ENCODE assay signal across 39 mouse cellular contexts in genomic region chr15:80620371-80620770, GRCm38 (mm10). TPM values are rescaled to one million over a fixed set of nuclear protein-coding genes. Genes with fewer than 3 reads are reported as not detected.
DNase-seq lines count a peak whose midpoint lies in the region; ATAC-seq and TF ChIP-seq lines count a peak whose summit lies in the region.
"Had no signal": no experiment of that assay in that cellular context is flagged by ENCODE, and none has a peak within 500 bp of the region (broad histone marks: within the 10 kb centered on the region; RNA-seq: fewer than 3 reads in every experiment).

No protein-coding gene starts in this region.

- no peak overlapping the region for H3K4me3 ChIP-seq in heart, embryonic 10.5 days
- H3K4me3 ChIP-seq in heart, adult 2 months = no peak overlapping the region
- H3K4me3 ChIP-seq in midbrain, embryonic 10.5 days = no peak overlapping the region
- no peak overlapping the region for H3K4me3 ChIP-seq in midbrain, embryonic 11.5 days (ENCODE audit: low read depth, low read length)
- H3K4me3 ChIP-seq: embryonic facial prominence, embryonic 12.5 days; forebrain, embryonic 15.5 days; hindbrain, embryonic 10.5 days; hindbrain, embryonic 15.5 days; kidney, embryonic 15.5 days; layer of hippocampus, adult 2 months; left cerebral cortex, adult 2 months; midbrain, embryonic 15.5 days; neural tube, embryonic 15.5 days had no signal

- no peak for TF ChIP-seq POLR2A in heart, adult 2 months (IDR thresholded peaks at IDR 0.05; ENCODE audit: insufficient read depth, low read depth, low read length)

- peak; percentile 19 for DNase-seq in cerebellum, adult 11-12 months
- DNase-seq in heart, embryonic 10.5 days (ENCODE audit: low spot score) = no peak
- no peak for DNase-seq in heart, adult 2 months
- no peak for DNase-seq in midbrain, embryonic 10.5 days (ENCODE audit: low spot score)
- no peak for DNase-seq in midbrain, embryonic 11.5 days (ENCODE audit: low spot score, missing footprints)
- no peak for DNase-seq in frontal cortex, postnatal 14 days (ENCODE audit: low spot score in 2 of 2)
- DNase-seq in frontal cortex, adult 2 months (ENCODE audit: extremely low spot score in 1 of 2, low spot score in 1 of 2) = no peak
- DNase-seq: adrenal gland, adult 8-10 months; embryo, embryonic 11 days; heart, postnatal 14 days; kidney, adult 18-20 months; kidney, postnatal 25 days; retina, postnatal 1 day; right cerebral cortex, postnatal 14 days; thymus, adult 2 months; thymus, postnatal 36 days had no signal

- H3K9me3 ChIP-seq in heart, embryonic 10.5 days = no peaks in the 10 kb centered on the region
- H3K9me3 ChIP-seq in midbrain, embryonic 10.5 days (replicated peaks) = no peaks in the 10 kb centered on the region
- no peaks in the 10 kb centered on the region for H3K9me3 ChIP-seq in midbrain, embryonic 11.5 days (ENCODE audit: control insufficient read depth, low read length)
- H3K9me3 ChIP-seq: embryonic facial prominence, embryonic 12.5 days; forebrain, embryonic 15.5 days; G1E; hindbrain, embryonic 10.5 days; hindbrain, embryonic 15.5 days; kidney, embryonic 15.5 days; midbrain, embryonic 15.5 days; neural tube, embryonic 15.5 days had no signal

- H3K4me1 ChIP-seq in heart, embryonic 10.5 days = peaks cover 46% of the 10 kb centered on the region
- H3K4me1 ChIP-seq in heart, adult 2 months (ENCODE audit: control insufficient read depth, insufficient read depth, low read length) = no peaks in the 10 kb centered on the region
- peaks cover 17% of the 10 kb centered on the region for H3K4me1 ChIP-seq in midbrain, embryonic 10.5 days
- no peaks in the 10 kb centered on the region; the same call in 1 of the 2 replicates for H3K4me1 ChIP-seq in midbrain, embryonic 11.5 days (ENCODE audit: control insufficient read depth, insufficient read depth, low read length)

- H3K36me3 ChIP-seq in heart, embryonic 10.5 days = no peaks in the 10 kb centered on the region
- no peaks in the 10 kb centered on the region for H3K36me3 ChIP-seq in heart, adult 2 months (ENCODE audit: control insufficient read depth, insufficient read depth, low read length)
- no peaks in the 10 kb centered on the region for H3K36me3 ChIP-seq in midbrain, embryonic 10.5 days
- no peaks in the 10 kb centered on the region for H3K36me3 ChIP-seq in midbrain, embryonic 11.5 days (ENCODE audit: control insufficient read depth, insufficient read depth, low read length)
- H3K36me3 ChIP-seq: embryonic facial prominence, embryonic 12.5 days; forebrain, embryonic 15.5 days; G1E; hindbrain, embryonic 10.5 days; hindbrain, embryonic 15.5 days; kidney, embryonic 15.5 days; midbrain, embryonic 15.5 days; neural tube, embryonic 15.5 days had no signal

- H3K4me2 ChIP-seq in midbrain, embryonic 11.5 days = no peak overlapping the region
- H3K4me2 ChIP-seq: embryonic facial prominence, embryonic 12.5 days; forebrain, embryonic 15.5 days; hindbrain, embryonic 15.5 days; kidney, embryonic 15.5 days; midbrain, embryonic 15.5 days; neural tube, embryonic 15.5 days had no signal

- 59% methylated on average over 8 of the region's 8 CpGs for WGBS in heart, embryonic 10.5 days
- 83% methylated on average over 8 of the region's 8 CpGs for WGBS in heart, adult 2 months
- WGBS in midbrain, embryonic 10.5 days = 78% methylated on average over 8 of the region's 8 CpGs
- WGBS in midbrain, embryonic 11.5 days = 83% methylated on average over 8 of the region's 8 CpGs

- intact Hi-C loops in heart, adult 2 months (cut with DNase I) = no loop called here

- no peak for TF ChIP-seq CTCF in heart, adult 2 months (IDR thresholded peaks at IDR 0.05)

- ATAC-seq in cerebellum, adult (ENCODE audit: insufficient number of reproducible peaks, low FRiP score, low TSS enrichment) = no peak
- no peak for ATAC-seq in midbrain, embryonic 11.5 days (ENCODE audit: low FRiP score)
- ATAC-seq: forebrain, embryonic 15.5 days; midbrain, embryonic 15.5 days had no signal

- peaks cover 24% of the 10 kb centered on the region for H3K27me3 ChIP-seq in heart, embryonic 10.5 days (ENCODE audit: insufficient read depth, poor library complexity, severe bottlenecking)
- H3K27me3 ChIP-seq in heart, adult 2 months (ENCODE audit: control insufficient read depth, insufficient read depth, low read length) = no peaks in the 10 kb centered on the region
- H3K27me3 ChIP-seq in midbrain, embryonic 10.5 days (ENCODE audit: low read depth, poor library complexity, severe bottlenecking) = peaks cover 23% of the 10 kb centered on the region
- peaks cover 2% of the 10 kb centered on the region; the same call in 1 of the 2 replicates for H3K27me3 ChIP-seq in midbrain, embryonic 11.5 days (ENCODE audit: control insufficient read depth, insufficient read depth, low read length)
- H3K27me3 ChIP-seq: midbrain, embryonic 15.5 days had no signal

- H3K79me2 ChIP-seq in heart, adult 2 months (replicated peaks; ENCODE audit: control insufficient read depth, insufficient read depth, low read length) = no peaks in the 10 kb centered on the region

- H3K27ac ChIP-seq in heart, embryonic 10.5 days = 0 out of 2 replicates have a peak overlapping the region, but pooled peaks have one; percentile 22
- no peak overlapping the region for H3K27ac ChIP-seq in heart, adult 2 months
- peak overlapping the region; percentile 34; the same call in 1 of the 2 replicates for H3K27ac ChIP-seq in midbrain, embryonic 10.5 days (replicated peaks)
- H3K27ac ChIP-seq in midbrain, embryonic 11.5 days (ENCODE audit: low read depth, low read length) = no peak overlapping the region
- H3K27ac ChIP-seq: embryonic facial prominence, embryonic 12.5 days; forebrain, embryonic 15.5 days; hindbrain, embryonic 10.5 days; hindbrain, embryonic 15.5 days; kidney, embryonic 15.5 days; layer of hippocampus, adult 2 months; left cerebral cortex, adult 2 months; midbrain, embryonic 15.5 days; neural tube, embryonic 15.5 days; stomach, postnatal 0 days had no signal

- H3K9ac ChIP-seq in heart, adult 2 months (ENCODE audit: low read depth, low read length) = no peak overlapping the region
- H3K9ac ChIP-seq in midbrain, embryonic 11.5 days (ENCODE audit: low read length) = no peak overlapping the region
- H3K9ac ChIP-seq: embryonic facial prominence, embryonic 12.5 days; forebrain, embryonic 15.5 days; hindbrain, embryonic 15.5 days; kidney, embryonic 15.5 days; midbrain, embryonic 15.5 days; neural tube, embryonic 15.5 days had no signal

- TF ChIP-seq EP300 in heart, adult 2 months (IDR thresholded peaks at IDR 0.05; ENCODE audit: insufficient read depth, low read depth, low read length) = no peak

RNA-seq across cellular contexts. Expression of gene Grap2, which starts 48.0 kb away (rescaled TPM):
- polyA plus RNA-seq in heart, embryonic 10.5 days (2016; fragmentation: Nextera tagmentation; extraction: Ambion mirVana) = 4.9 and 5.0 TPM in 2 replicates
- total RNA-seq in heart, adult 2 months (2021) = 1 to 10 TPM in 1 of 2 experiments, under 1 TPM in 1; 0.47 to 1.6 TPM
- polyA plus RNA-seq in heart, adult 2 months (2012; rRNA removed) = 0.64 and 1.3 TPM in 2 replicates
- polyA plus RNA-seq in midbrain, embryonic 10.5 days (2016; fragmentation: Nextera tagmentation; extraction: Ambion mirVana) = 1.2 and 2.5 TPM in 2 replicates
- 4.9 and 5.0 TPM in 2 replicates for polyA plus RNA-seq in midbrain, embryonic 11.5 days (2014; fragmentation: Nextera tagmentation; extraction: Ambion mirVana)
- 0.14 and 0.27 TPM in 2 replicates for polyA plus RNA-seq in frontal cortex, adult 2 months (2012; rRNA removed)

RNA-seq across cellular contexts. Expression of gene Fam83f, which starts 51.3 kb away (rescaled TPM):
- 0.31 and 0.50 TPM in 2 replicates for polyA plus RNA-seq in heart, embryonic 10.5 days (2016; fragmentation: Nextera tagmentation; extraction: Ambion mirVana)
- not detected for total RNA-seq in heart, adult 2 months (2021)
- polyA plus RNA-seq in heart, adult 2 months (2012; rRNA removed) = 0.09 and 0.21 TPM in 2 replicates
- polyA plus RNA-seq in midbrain, embryonic 10.5 days (2016; fragmentation: Nextera tagmentation; extraction: Ambion mirVana) = 0.26 and 0.64 TPM in 2 replicates
- polyA plus RNA-seq in midbrain, embryonic 11.5 days (2014; fragmentation: Nextera tagmentation; extraction: Ambion mirVana) = 0.12 and 0.16 TPM in 2 replicates
- 0.68 and 0.86 TPM in 2 replicates for polyA plus RNA-seq in frontal cortex, adult 2 months (2012; rRNA removed)
- total RNA-seq: megakaryocyte-erythroid progenitor cell, adult 5-6 weeks had no signal
- polyA plus RNA-seq: G1E had no signal

RNA-seq across cellular contexts. Expression of gene Enthd1, which starts 55.4 kb away (rescaled TPM):
- not detected in 2 replicates for polyA plus RNA-seq in heart, embryonic 10.5 days (2016; fragmentation: Nextera tagmentation; extraction: Ambion mirVana)
- total RNA-seq in heart, adult 2 months (2021) = not detected
- not detected in 2 replicates for polyA plus RNA-seq in heart, adult 2 months (2012; rRNA removed)
- not detected in 2 replicates for polyA plus RNA-seq in midbrain, embryonic 10.5 days (2016; fragmentation: Nextera tagmentation; extraction: Ambion mirVana)
- polyA plus RNA-seq in midbrain, embryonic 11.5 days (2014; fragmentation: Nextera tagmentation; extraction: Ambion mirVana) = not detected in 2 replicates
- 0.04 TPM in 1 of 2 replicates, not detected in the other for polyA plus RNA-seq in frontal cortex, adult 2 months (2012; rRNA removed)
- total RNA-seq: adrenal gland, adult 8-10 months; adrenal gland, postnatal 4 days; gastrocnemius, adult 8-10 months; gastrocnemius, postnatal 4 days; heart, adult 8-10 months; heart, postnatal 14 days; layer of hippocampus, adult 2 months; layer of hippocampus, postnatal 14 days; left cerebral cortex, adult 2 months; left cerebral cortex, postnatal 36 days; megakaryocyte-erythroid progenitor cell, adult 5-6 weeks had no signal
- polyA plus RNA-seq: embryonic facial prominence, embryonic 12.5 days; forebrain, embryonic 15.5 days; G1E; heart, embryonic 14.5 days; hindbrain, embryonic 10.5 days; hindbrain, embryonic 15.5 days; intestine, embryonic 14.5 days; kidney, embryonic 15.5 days; liver, embryonic 16.5 days; lung, embryonic 16.5 days; midbrain, embryonic 15.5 days; neural tube, embryonic 15.5 days; stomach, postnatal 0 days had no signal

Comparison
In these comparisons a context has a peak if more than half of its experiments do, and no peak if none do; other contexts are left out.
1. H3K27ac ChIP-seq: peak in heart, embryonic 10.5 days (single experiment) and midbrain, embryonic 10.5 days (single experiment); none in heart, adult 2 months (single experiment) and midbrain, embryonic 11.5 days (single experiment).